Mouse (Mus musculus): ENCODE results near the gene Srsf6.

The Srsf6 gene

GRCm38 (mm10) chr2:162976001-162976400, 44.7 kb downstream of the Srsf6 start:
- in situ Hi-C loops (cut with MboI; ENCODE audit: unreplicated experiment in 2 of 2): no loop called here

- in situ Hi-C loops (cut with MboI; ENCODE audit: unreplicated experiment in 2 of 2): no loop called here
Observed at GRCm38 (mm10) chr2:162984381-162984780, 53.1 kb downstream of the Srsf6 start.

GRCm38 (mm10) chr2:162985923-162986322, 54.6 kb downstream of the Srsf6 start:
- in situ Hi-C loops (cut with MboI; ENCODE audit: unreplicated experiment in 2 of 2): no loop called here

Data from v-Abl transformed pro-B cells (cell line).